Mouse (Mus musculus) midbrain, embryonic 11.5 days (tissue): ENCODE measurements at regions not wholly inside any gene's neighbourhood (a gene's known extent, or its start where the extent isn't known, plus 50 kb on each side); places are given as distances from the start of the nearest gene placed in this dataset.

Experiments
- ATAC-seq: fragments of 200-750 bp; cut with Nextera tagmentation; 2 replicates; pipeline ENCODE4 v1.8.0; 2017; ENCODE audit warnings: moderate TSS enrichment, moderate library complexity; ENCODE audit not compliant: low FRiP score
- DNase-seq: peaks from one replicate; pipeline ENCODE4 v3.0.0; 2015; ENCODE audit warnings: low spot score; ENCODE audit errors: missing footprints
- H3K27ac ChIP-seq: fragments of 300-500 bp; sonication (generic); 2 replicates; pipeline ENCODE4 v1.5.1; 2014; ENCODE audit warnings: low read depth, low read length
- H3K27me3 ChIP-seq: fragments of 300-500 bp; sonication (generic); 2 replicates; pipeline ENCODE4 v1.6.1; 2014; ENCODE audit warnings: mild to moderate bottlenecking, low read length, moderate library complexity, mixed read lengths; ENCODE audit not compliant: control insufficient read depth, insufficient read depth
- H3K36me3 ChIP-seq: fragments of 300-500 bp; sonication (generic); 2 replicates; pipeline ENCODE4 v1.6.1; 2014; ENCODE audit warnings: mild to moderate bottlenecking, low read length, moderate library complexity, mixed read lengths; ENCODE audit not compliant: control insufficient read depth, insufficient read depth
- H3K4me1 ChIP-seq: fragments of 300-500 bp; sonication (generic); 2 replicates; pipeline ENCODE4 v1.6.1; 2014; ENCODE audit warnings: low read length; ENCODE audit not compliant: control insufficient read depth, insufficient read depth
- H3K4me2 ChIP-seq: fragments of 300-500 bp; sonication (generic); 2 replicates; pipeline ENCODE4 v1.6.1; 2014; ENCODE audit warnings: mild to moderate bottlenecking, moderate library complexity
- H3K4me3 ChIP-seq: fragments of 300-500 bp; sonication (generic); 2 replicates; pipeline ENCODE4 v1.5.1; 2014; ENCODE audit warnings: low read depth, low read length
- H3K9ac ChIP-seq: fragments of 300-500 bp; sonication (generic); 2 replicates; pipeline ENCODE4 v1.6.1; 2014; ENCODE audit warnings: low read length
- H3K9me3 ChIP-seq: fragments of 300-500 bp; sonication (generic); 2 replicates; pipeline ENCODE4 v1.6.1; 2016; ENCODE audit warnings: low read length; ENCODE audit not compliant: control insufficient read depth
- WGBS: fragments of 180-500 bp; shearing (Covaris S2); extraction: QIAGEN DNeasy Blood & Tissue Kit; methylation state at CpG from one replicate; pipeline ENCODE4 v1.1.7; 2014; 5-methylcytosine and 5-hydroxymethylcytosine counted together

GRCm38 (mm10) chr8:46898697-46899445, 87.8 kb upstream of the Enpp6 start:
- Histone ChIP-seq H3K4me2 (no peak overlapping the region), H3K36me3 (no peaks in the 10 kb centered on the region), H3K27ac (no peak overlapping the region), H3K4me1 (no peaks in the 10 kb centered on the region), H3K9ac (no peak overlapping the region), H3K27me3 (no peaks in the 10 kb centered on the region), H3K9me3 (no peaks in the 10 kb centered on the region), H3K4me3 (no peak overlapping the region)
- ATAC-seq (no peak), DNase-seq (no peak)
- WGBS, result 57% methylated on average over 5 of the region's 5 CpGs

GRCm38 (mm10) chr8:46900826-46901225, 85.9 kb upstream of the Enpp6 start:
- whole genome bisulfite sequencing, result 87% methylated on average over 4 of the region's 4 CpGs
- Histone ChIP-seq H3K4me3 (no peak overlapping the region), H3K4me2 (no peak overlapping the region), H3K9ac (no peak overlapping the region), H3K27ac (no peak overlapping the region), H3K4me1 (no peaks in the 10 kb centered on the region), H3K9me3 (no peaks in the 10 kb centered on the region), H3K36me3 (no peaks in the 10 kb centered on the region), H3K27me3 (no peaks in the 10 kb centered on the region)
- DNase-seq (no peak), ATAC-seq (no peak)

GRCm38 (mm10) chr8:46904731-46905130, 82.0 kb upstream of the Enpp6 start:
- WGBS, result 47% methylated on average over 3 of the region's 3 CpGs
- Histone ChIP-seq H3K36me3 (no peaks in the 10 kb centered on the region), H3K9ac (no peak overlapping the region), H3K27me3 (no peaks in the 10 kb centered on the region), H3K27ac (no peak overlapping the region), H3K4me1 (no peaks in the 10 kb centered on the region), H3K4me2 (no peak overlapping the region), H3K9me3 (no peaks in the 10 kb centered on the region), H3K4me3 (no peak overlapping the region)
- no peak for DNase-seq
- ATAC-seq, result no peak

GRCm38 (mm10) chr8:46907390-46907789, 79.3 kb upstream of the Enpp6 start:
- Histone ChIP-seq H3K9me3 (no peaks in the 10 kb centered on the region), H3K27me3 (no peaks in the 10 kb centered on the region), H3K4me1 (no peaks in the 10 kb centered on the region), H3K4me3 (no peak overlapping the region), H3K36me3 (no peaks in the 10 kb centered on the region), H3K27ac (no peak overlapping the region), H3K9ac (no peak overlapping the region), H3K4me2 (no peak overlapping the region; the same call in 1 of the 2 replicates)
- DNase-seq (no peak), ATAC-seq (no peak)
- 18% methylated on average over 11 of the region's 11 CpGs for WGBS

- H3K4me3 ChIP-seq, result no peak overlapping the region
- H3K27me3 ChIP-seq, result no peaks in the 10 kb centered on the region
- no peaks in the 10 kb centered on the region for H3K9me3 ChIP-seq
- H3K4me2 ChIP-seq, result no peak overlapping the region
- DNase-seq (no peak), ATAC-seq (no peak)
- no peaks in the 10 kb centered on the region for H3K4me1 ChIP-seq
- WGBS, result 90% methylated on average over 4 of the region's 4 CpGs
- no peak overlapping the region for H3K9ac ChIP-seq
- no peaks in the 10 kb centered on the region for H3K36me3 ChIP-seq
- H3K27ac ChIP-seq, result no peak overlapping the region
These were observed 78.5 kb upstream of the Enpp6 start for GRCm38 (mm10) chr8:46908186-46908585.

GRCm38 (mm10) chr8:46913956-46914355, 72.7 kb upstream of the Enpp6 start:
- ATAC-seq (no peak), DNase-seq (no peak)
- Histone ChIP-seq H3K4me3 (no peak overlapping the region), H3K27ac (no peak overlapping the region), H3K9ac (no peak overlapping the region), H3K9me3 (no peaks in the 10 kb centered on the region), H3K27me3 (no peaks in the 10 kb centered on the region), H3K36me3 (no peaks in the 10 kb centered on the region), H3K4me2 (no peak overlapping the region), H3K4me1 (no peaks in the 10 kb centered on the region)
- 44% methylated on average over 5 of the region's 5 CpGs for WGBS

GRCm38 (mm10) chr8:46920071-46920470, 66.6 kb upstream of the Enpp6 start:
- Histone ChIP-seq H3K36me3 (no peaks in the 10 kb centered on the region), H3K27me3 (no peaks in the 10 kb centered on the region; the same call in none of the 2 replicates), H3K9ac (no peak overlapping the region), H3K4me1 (peaks cover 7% of the 10 kb centered on the region), H3K27ac (no peak overlapping the region), H3K4me2 (no peak overlapping the region), H3K9me3 (no peaks in the 10 kb centered on the region), H3K4me3 (no peak overlapping the region)
- no peak for ATAC-seq
- 18% methylated on average over 3 of the region's 3 CpGs for WGBS
- DNase-seq, result no peak

GRCm38 (mm10) chr8:46921075-46921474, 65.6 kb upstream of the Enpp6 start:
- 93% methylated on average over 11 of the region's 11 CpGs for WGBS
- Histone ChIP-seq H3K27me3 (no peaks in the 10 kb centered on the region; the same call in none of the 2 replicates), H3K36me3 (no peaks in the 10 kb centered on the region), H3K4me1 (peaks cover 13% of the 10 kb centered on the region), H3K9me3 (no peaks in the 10 kb centered on the region), H3K9ac (no peak overlapping the region), H3K4me3 (no peak overlapping the region), H3K4me2 (no peak overlapping the region), H3K27ac (no peak overlapping the region)
- no peak for ATAC-seq
- no peak for DNase-seq

- no peak for DNase-seq
- Histone ChIP-seq H3K4me1 (peaks cover 13% of the 10 kb centered on the region), H3K27ac (no peak overlapping the region), H3K9me3 (no peaks in the 10 kb centered on the region), H3K27me3 (no peaks in the 10 kb centered on the region; the same call in none of the 2 replicates), H3K36me3 (no peaks in the 10 kb centered on the region), H3K4me2 (no peak overlapping the region), H3K9ac (no peak overlapping the region), H3K4me3 (no peak overlapping the region)
- 94% methylated on average over 7 of the region's 7 CpGs for WGBS
- ATAC-seq, result no peak
These were observed 65.1 kb upstream of the Enpp6 start for GRCm38 (mm10) chr8:46921585-46921984.
